Mouse (Mus musculus): Measurements from ENCODE around the gene Pik3c2g.

Pik3c2g gene

GRCm38 (mm10) chr6:139735708-139736626 lies 148.9 kb downstream of the Pik3c2g start:
- DNase-seq (ENCODE audit: extremely low spot score, low read depth, low spot score) = no peak

DNA sequence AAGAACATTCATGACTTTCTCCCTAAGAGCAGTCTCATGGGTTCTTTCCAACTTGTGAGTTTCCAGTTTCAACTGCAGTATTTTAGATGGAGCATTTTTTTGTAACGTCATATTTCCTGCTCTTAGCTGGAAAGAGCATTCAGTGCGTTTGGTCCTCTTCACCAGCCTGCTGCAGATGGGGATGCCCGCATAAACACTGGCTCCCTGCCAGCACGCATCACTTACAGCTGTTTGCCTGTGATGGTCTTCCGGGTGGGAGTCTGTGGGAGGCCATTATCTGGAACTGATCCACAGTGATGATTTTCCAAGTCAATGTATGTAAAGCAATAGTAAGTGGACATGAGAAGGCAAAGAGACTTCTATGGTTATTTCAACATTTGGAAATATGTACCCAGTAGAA lies 151.3 kb downstream of the Pik3c2g start:
- DNase-seq (ENCODE audit: extremely low spot score, low read depth, low spot score) = no peak

GRCm38 (mm10) chr6:139742693-139743432 lies 155.8 kb downstream of the Pik3c2g start:
- DNase-seq (ENCODE audit: extremely low spot score, low read depth, low spot score) = no peak

DNA sequence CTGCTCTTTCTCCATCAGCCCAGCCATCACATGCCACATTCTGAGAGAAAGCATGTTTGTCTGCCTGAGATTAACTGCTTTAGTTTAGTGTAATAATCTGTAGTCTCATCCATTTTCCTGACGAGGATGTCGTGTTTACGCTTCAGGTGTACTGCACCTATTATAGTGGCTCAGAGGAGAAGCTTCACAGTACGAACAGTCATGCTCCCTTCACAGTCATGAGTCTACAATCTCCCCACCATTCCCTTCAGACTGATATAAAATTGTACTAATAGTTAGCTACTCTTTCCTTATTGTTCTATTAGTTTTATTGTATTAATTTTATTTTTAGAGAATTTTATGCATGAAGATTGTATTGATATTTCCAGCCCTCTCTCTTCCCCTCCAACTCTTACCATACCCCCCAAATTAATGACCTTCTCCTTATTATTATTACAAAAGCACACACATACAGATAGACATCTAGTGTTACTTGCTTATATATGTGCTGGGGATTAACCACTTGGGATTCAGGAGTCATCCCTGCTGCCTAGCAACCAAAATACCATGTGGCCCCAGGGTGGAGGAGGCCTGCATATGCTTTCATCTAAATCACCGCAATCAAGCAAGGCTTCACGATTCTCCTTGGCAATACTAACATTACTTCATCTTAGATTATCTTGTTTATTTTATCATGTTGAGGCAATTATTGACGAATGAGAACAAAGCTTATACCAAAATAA lies 159.9 kb downstream of the Pik3c2g start:
- no peak for DNase-seq (ENCODE audit: extremely low spot score, low read depth, low spot score)

GRCm38 (mm10) chr6:139748091-139748771 lies 161.2 kb downstream of the Pik3c2g start:
- DNase-seq (ENCODE audit: extremely low spot score, low read depth, low spot score) = no peak

GRCm38 (mm10) chr6:139750599-139750998 lies 163.6 kb downstream of the Pik3c2g start:
- no peak for DNase-seq (ENCODE audit: extremely low spot score, low read depth, low spot score)

DNA sequence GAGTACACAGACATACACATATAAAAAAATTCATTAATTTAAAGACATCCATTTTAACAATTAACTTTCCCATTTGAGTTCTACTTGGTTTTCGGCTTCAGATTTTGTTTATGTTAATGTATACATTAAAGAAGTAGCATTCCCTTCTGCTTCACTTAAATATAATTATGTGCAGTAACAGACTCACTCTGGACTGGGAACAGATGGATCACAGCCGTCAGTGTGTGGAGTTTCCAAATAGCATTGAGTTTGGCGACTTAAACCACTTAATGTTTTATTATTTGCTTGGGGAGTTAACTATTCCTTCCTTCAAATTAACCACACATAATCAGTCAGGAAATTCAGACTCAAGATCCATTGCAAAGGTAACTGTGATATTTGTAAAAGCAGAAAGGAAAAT lies 164.0 kb downstream of the Pik3c2g start:
- no peak for DNase-seq (ENCODE audit: extremely low spot score, low read depth, low spot score)

DNA sequence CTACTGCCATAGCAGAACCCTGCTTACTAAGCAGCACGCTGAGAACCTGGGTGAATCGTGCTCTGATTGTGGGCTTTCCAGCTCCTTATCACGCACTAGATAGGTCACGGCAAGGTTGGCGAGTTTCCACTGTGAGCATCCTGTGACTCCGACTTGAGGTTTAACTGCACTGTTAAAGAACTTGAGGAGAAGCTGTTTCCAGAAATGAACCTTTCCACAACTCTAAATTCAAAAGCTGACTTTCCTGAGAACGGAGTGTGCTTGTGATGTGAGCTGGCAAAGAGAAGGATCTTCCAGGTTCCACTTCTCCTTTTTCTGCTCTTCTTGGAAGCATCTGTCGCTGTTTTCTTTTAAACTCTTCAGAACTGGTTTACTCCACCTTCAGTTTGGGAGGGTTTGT lies 170.9 kb downstream of the Pik3c2g start:
- DNase-seq (ENCODE audit: extremely low spot score, low read depth, low spot score) = no peak

DNA sequence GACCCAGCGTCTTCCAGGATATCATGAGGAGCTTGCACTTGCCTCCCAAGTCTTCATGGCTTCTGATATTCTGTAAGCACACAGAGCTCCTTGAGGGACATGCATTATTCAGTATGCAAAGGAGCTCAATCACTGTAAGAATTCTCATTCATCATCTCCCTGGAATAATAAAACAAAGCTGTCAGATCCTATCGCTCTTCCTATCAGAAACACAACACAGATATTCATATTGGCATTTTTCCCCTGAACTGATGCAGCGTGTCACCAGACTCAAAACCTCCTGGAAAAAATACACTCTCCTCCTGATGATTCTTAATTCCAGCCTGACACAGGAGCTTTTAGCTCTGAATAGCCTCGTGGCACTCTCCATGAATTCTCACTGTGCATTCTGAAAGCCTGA lies 174.0 kb downstream of the Pik3c2g start:
- DNase-seq (ENCODE audit: extremely low spot score, low read depth, low spot score) = no peak

GRCm38 (mm10) chr6:139764398-139764797 lies 177.4 kb downstream of the Pik3c2g start:
- DNase-seq (ENCODE audit: extremely low spot score, low read depth, low spot score) = no peak

DNA sequence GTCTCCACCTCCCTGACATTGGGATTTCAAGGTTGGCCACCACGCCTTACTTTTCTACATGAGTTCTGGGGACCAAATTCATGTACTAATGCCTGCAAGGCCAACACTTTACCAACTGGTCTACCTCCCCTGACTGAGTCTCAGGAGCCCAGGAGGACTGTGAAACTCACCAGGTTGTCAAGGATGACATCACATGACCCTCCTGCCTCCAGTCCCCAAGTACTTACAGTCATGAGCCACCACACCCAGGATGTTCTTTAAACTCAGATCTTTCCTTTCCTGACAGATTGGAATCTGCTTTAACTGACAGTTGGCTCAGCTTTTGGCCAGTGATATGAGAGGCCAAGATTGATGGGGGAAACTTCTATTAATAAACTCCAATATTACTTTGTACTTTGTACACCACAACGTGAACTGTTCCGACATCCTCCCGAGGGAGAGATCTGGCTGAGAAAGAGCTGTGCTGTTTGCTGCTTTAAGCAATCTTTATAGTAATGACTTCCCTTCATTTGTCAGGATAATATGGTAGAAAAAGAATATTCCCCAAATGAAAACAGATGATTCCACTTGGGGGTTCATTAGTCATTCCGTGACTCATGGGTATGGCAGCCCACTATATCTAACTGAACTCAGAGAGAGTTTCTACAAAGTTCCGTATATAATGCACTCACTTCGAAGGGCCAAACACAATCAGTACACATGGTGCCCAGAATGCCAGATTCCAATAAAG lies 182.9 kb downstream of the Pik3c2g start:
- no peak for DNase-seq (ENCODE audit: extremely low spot score, low read depth, low spot score)

- DNase-seq (ENCODE audit: extremely low spot score, low read depth, low spot score) = no peak
These were observed 183.5 kb downstream of the Pik3c2g start for GRCm38 (mm10) chr6:139770535-139770934.

GRCm38 (mm10) chr6:139777576-139778282 lies 190.7 kb downstream of the Pik3c2g start:
- DNase-seq (ENCODE audit: extremely low spot score, low read depth, low spot score) = peak; percentile 35

GRCm38 (mm10) chr6:139780028-139780427 lies 193.0 kb downstream of the Pik3c2g start:
- no peak for DNase-seq (ENCODE audit: extremely low spot score, low read depth, low spot score)

DNA sequence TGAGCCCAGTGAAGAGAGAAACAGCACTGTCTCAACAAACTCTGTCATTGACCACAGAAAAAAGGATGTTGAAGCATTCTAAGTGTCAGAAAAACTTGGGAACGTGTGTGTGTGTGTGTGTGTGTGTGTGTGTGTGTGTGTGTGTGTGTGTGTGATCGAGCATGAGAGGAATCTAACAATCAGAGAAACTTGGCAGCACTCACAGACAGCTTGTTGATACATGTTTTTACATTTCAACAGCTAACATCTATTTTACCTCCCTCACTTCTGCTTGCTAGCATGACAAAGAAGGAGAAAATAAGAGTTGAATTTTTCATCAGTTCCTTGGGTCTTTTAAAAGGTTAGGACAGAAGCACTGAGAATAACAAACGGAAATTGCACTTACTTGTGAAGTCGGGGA lies 202.5 kb downstream of the Pik3c2g start:
- DNase-seq (ENCODE audit: extremely low spot score, low read depth, low spot score) = no peak

GRCm38 (mm10) chr6:139799541-139800226 lies 212.7 kb downstream of the Pik3c2g start:
- DNase-seq (ENCODE audit: extremely low spot score, low read depth, low spot score) = no peak

- DNase-seq (ENCODE audit: extremely low spot score, low read depth, low spot score) = no peak
These were observed 234.9 kb downstream of the Pik3c2g start for GRCm38 (mm10) chr6:139821916-139822315.

DNA sequence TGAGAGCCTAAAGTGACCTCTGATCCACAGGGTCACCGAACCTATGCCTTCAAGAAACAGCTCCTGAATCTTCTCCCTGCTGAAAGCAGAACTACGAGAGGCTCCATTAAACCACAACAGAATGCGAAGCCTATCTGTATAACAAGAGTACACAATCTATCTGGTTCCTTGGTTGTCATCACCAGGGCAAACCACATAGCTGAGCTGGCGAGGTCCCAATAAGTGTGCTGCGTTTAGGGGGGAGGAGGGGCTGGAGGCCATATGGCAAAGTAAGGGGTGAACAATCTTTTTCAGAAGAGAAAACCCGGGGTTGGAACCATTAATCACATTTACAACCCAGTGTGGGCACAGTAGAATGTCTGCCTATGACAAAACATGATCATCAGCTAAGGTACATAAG lies 251.2 kb downstream of the Pik3c2g start:
- DNase-seq (ENCODE audit: extremely low spot score, low read depth, low spot score) = no peak

GRCm38 (mm10) chr6:139838713-139839112 lies 251.7 kb downstream of the Pik3c2g start:
- no peak for DNase-seq (ENCODE audit: extremely low spot score, low read depth, low spot score)
